Mouse (Mus musculus): ENCODE results near the gene Shroom3.

Gene Shroom3

DNA sequence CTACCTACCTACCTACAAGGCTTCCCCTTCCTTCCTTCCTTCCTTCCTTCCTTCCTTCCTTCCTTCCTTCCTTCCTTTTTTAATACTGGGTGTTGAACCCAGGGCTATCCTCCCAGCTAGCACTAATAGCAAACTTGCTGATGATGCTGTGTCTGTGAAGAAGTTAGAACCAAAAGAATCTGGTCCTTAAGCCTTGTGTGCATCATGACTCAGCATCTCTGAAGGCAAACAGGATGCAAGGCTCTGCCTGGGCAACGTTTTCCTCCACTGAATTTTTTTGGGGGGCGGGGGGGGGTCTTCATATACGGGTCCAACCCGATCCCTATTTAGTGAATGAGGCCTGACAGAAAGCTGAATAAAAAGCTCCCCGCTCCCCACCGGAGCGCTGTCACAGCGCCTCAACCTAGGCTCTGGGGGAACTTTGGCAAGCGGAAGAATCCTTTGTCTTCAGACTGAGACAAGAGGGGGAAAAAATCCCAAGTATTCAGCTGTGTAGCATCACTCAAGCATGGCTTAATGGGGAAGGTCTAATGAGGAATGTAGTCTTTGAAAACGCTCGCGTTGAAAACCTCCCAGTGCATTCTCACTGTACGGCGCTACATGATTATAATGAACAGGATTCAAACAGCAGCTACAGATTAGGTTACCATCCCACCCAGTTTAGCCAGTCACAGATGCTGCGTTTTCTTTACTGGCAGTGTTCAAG lies 15.0 kb downstream of the Shroom3 start:
- DNase-seq (ENCODE audit: low read depth, low spot score): no peak

DNA sequence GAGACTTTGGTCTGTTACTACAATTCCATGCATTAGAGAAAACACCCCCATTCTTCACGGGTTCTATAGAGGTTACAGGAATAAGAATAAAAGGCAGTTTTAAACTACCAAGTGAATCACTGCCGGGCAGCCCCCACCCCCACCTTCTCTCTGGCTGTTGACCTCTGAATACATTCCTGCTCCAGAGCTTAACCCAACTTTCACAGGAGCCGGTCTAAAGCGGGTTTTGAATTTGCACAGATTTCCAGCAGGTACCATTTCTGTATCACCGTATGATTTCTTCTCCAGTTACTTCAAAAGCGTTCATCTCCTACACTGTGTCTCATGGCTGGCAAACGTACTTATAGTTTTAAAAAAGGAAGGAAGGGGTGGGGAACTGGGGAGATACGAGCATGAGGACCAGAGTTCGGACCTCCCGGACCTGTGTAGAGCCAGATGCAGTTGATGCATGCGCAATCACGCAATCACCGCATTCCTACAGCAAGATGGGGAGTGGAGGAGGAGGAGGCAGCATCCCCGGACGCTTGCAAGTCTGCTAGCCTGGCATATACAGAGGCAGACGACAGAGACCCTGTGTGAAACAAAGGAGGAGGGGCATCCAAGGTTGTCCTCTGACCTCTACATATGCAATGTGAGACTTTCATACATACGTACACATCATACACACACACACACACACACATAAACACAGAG lies 15.7 kb downstream of the Shroom3 start:
- no peak for DNase-seq (ENCODE audit: low read depth, low spot score)

DNA sequence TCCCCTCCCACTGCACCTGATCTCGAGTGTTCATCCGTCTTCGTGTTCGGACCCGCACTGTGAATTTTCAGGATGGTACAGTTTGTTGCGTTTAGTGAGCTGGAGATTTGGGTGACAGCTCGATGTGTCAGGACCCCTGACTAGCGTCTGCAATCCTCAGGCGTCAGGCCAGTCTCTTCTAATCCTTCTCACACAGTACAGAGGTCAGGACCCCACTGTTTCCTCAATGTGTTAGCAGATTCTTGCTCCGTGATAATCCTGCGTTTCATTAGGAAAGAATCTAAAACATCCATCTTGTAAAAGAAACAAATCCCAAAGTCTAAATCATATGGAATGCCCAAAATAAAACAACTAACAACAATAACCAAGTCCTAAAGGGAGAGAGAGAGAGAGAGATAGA lies 18.5 kb downstream of the Shroom3 start:
- no peak for DNase-seq (ENCODE audit: low read depth, low spot score)

DNA sequence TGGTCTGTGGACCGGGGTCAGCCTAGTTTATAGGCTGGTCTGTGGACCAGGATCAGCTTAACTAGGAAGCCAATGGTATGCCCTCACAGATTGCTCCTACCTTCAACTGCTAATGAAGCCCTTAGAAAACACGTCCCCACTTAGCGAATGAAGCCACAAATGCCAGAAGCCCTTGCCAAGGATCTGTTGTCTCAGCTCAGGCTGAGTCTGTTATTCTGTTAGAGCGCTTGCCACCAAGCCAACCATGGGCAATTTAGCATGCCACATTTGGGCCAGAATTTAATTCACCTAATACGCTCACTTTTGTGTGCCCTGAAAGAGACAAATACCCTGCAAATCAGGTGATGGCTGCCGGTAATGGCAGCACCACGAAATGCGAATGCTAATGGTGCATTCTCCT lies 20.4 kb downstream of the Shroom3 start:
- DNase-seq (ENCODE audit: low read depth, low spot score): no peak

DNA sequence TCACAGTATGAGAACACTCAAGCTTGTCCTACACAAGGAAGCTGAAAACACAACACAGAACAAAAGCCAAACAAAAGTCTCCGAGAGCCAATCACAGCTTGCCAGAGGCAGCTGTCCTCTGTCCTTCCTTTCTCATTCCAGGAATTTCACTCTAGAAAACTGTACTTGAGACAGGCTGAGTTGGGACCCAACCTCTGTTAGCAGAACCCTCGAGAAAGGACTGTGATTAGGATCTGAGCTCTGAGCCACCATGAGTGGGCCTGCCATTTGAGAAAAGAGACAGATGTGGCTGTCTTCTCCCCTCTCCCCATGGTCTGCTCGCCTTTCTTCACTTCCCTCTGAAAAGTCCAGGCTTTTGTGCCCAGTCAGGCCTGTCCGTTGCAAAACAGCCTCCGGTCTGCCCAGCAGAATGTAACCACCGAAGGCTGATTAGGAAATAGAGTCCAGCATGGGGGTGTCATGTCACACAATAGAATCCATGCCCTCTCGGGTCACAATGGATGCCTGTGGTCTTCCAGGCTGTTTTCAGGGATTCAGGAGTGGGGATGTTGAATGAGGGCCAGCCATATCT lies 24.8 kb downstream of the Shroom3 start:
- no peak for DNase-seq (ENCODE audit: low read depth, low spot score)

DNA sequence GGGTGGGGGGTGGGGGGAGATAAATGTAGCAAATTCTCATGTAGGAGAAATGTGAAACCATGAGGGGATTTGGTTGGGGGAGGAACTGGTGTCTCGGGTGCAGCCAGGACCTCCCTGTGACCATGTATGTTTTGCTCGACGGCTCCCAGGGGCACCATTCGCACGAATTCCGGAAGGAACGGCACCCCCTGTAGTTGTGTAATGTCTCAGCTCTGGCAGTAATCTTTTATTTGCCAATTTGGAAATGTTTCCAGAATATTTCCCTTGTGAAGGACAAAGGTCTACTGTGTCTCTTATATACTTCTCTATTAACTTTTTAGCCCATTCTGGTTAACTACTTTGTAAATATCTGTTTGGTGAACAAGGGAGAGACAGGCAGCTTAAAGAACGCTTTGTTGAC lies 27.5 kb downstream of the Shroom3 start:
- DNase-seq (ENCODE audit: low read depth, low spot score): no peak

DNA sequence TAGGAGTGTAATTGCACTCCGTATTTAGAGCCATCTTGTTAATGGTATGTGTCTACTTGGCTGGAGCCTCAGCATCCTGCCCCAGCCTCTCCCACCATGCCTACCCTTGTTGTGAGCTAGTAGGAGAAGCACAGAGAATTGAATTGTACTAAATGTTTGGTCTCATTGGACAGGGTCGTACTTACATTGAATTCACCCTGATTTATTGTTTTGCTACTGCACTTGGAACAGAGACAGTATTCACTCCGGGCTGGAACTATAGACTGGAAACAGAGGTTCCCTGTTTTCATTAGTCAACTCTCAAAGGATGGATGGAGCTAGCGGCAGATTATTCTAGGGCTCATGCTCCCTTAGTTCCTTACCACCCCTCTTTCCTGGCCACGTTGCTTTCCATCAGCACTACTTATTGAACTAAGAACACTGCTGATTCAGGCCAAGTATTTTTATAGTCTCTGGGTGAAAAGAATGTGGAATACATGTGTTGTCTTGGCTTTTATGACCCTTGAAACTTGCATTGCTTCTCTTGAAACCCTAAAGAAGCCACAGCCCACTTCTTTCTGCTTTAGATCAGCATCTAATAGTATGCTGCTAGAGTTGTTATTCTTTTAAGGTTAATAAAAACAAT lies 28.5 kb downstream of the Shroom3 start:
- no peak for DNase-seq (ENCODE audit: low read depth, low spot score)

DNA sequence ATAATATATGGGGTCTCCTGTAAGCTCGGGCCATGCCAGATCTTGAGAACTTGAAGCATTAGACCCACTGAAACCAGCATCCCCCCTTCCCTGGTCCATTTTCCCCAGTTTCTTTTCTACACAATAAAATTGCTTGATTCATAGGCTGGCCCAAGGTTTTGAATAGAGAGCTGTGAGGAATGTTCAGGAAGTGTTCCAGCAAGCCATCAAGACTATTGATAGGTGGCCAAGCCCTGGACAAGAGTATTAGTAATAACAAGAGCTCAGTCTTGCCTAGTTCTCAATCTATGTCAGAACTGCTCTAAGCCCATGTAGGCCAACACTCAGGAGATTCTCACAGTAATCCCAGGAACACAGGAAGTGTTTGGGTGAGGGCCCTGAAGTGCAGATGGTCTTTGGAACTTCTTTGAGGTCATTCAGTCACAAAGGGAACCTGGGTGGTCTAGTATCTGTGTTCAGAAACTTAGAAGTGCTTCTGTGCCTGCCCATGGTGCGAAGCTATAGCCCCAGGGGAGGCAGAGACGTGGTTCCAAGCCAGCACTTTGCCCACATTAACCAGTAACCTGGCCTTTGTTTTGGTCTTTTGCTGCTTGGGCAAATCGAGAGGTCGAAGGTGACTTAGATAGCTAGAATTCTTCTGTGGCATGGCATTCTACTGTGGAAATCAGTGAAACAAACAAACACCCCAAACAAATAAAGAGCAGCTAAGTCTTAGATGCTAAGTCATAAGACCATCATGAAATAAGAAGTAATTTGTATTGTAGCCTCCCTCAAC lies 29.6 kb downstream of the Shroom3 start:
- no peak for DNase-seq (ENCODE audit: low read depth, low spot score)

DNA sequence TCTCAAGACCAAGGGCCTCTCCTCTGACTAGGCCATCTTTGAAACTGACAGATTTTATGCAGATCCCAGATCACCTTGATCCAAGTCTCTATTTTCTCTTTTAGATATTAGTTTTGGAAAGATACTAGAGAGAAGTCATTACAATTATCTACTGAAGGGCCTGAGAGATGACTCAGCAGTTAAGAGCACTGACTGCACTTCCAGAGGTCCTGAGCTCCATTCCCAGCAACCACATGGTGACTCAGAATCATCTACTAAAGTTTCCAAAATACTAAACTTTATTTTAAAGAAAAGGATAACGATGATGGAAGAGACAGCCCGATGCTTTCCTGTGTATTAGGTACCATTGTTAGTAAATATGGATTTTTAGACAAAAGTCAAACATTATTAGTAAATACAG lies 31.7 kb downstream of the Shroom3 start:
- no peak for DNase-seq (ENCODE audit: low read depth, low spot score)

DNA sequence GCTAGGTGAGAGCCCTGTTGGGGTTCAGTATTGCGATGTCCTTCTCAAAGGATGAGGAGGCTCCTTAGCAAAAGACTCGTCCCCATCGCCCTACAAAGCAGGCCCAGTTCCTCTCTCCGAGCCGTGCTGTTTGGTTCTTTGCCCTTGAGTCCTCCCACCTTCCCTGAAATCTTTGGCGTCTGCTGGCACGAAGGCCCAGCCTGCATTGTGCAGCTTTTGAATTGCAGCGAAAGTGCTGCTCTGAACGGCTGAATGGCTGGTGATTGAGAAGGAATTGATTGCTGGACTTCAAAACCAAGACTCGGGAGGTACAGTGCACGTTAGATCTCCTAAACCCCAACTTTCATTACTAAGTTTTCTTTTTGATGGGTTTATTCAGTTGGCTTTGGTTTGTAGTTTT lies 32.1 kb downstream of the Shroom3 start:
- no peak for DNase-seq (ENCODE audit: low read depth, low spot score)

DNA sequence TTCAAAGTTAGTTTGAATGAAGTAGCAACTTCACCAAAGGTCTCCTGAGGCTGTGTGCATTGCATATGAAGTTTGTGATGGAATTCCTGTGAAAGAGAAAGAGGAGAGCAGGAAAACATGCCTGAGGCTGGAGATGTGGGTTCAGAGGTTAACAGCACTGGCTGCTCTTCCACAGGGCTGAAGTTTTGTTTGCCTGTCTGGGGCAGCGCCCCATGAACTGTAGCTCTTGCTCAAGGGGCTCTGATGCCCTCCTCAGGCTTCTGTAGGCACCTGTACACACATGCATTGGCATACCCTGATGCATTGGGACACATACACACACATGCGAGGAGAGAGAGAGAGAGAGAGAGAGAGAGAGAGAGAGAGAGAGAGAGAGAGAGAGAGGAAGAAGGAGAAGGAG lies 32.7 kb downstream of the Shroom3 start:
- no peak for DNase-seq (ENCODE audit: low read depth, low spot score)

DNA sequence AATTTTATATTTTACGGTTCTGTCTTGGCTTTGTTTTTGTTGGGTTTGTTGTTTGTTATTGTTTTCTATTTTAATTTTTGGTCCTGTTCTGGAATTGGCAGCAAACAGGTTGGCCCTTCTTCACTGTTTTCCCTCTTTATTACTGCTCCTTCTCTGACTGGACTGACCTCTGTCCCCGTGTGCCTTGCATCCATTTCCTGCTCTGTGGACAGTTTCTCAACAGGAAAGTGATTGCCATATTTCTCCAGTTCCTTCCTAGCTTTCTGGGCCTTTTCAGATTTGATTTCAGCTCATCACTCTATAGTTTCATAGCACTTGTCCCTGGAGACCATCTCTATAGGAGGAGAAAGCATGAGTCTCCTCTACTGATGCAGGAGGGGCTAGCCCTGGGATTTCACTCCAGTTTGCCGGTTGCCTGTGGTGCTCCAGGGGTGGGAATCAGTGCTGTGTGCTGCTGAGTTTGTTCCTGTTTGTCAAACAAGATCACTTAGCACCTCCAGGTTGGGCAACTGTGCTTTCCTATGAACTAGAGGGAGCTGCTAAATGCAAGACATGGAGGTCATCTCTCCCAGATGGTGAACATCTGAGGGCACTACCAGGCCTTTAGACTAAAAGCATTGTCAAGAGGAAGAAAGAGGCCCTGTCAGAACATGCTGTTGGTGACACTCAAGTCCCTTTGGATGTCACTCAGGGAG lies 34.6 kb downstream of the Shroom3 start:
- no peak for DNase-seq (ENCODE audit: low read depth, low spot score)

DNA sequence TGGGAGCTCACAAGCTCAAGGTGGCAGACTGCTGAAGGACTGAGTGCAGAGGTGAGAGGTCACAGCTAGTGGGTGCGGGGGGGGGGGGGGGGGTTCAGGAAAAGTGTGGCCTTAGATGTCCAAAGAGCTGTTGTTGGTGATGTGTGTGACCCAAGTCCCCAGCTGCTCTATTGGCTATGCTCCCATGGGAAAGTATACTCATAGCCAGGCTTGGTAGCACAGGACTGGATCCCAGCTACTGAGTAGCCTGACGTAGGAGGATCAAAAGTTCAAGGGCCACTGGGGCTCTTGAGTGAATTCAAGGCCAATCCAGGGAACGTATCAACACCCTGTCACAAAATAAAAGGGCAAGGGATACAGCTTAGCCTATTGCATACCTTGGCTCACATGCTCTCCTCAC lies 35.6 kb downstream of the Shroom3 start:
- DNase-seq (ENCODE audit: low read depth, low spot score): no peak

DNA sequence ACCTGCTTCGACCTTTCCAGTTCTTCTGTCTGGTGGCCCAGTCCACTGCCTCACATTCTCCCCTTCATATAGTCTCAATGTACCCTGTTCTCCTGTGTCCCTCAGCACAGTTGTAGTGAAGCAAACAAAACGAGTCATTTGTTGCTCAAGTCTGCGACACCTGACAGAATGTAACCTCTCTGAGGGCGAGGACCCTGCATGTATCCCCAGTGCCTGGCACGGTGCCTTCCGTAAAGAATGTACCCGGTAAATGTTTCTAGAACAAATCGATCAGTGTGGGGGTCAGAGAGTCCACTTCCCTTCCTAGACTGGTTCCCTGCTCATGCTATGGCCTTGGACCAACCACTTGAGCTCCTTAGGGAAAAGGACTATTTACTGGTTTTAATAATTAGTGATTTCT lies 38.4 kb downstream of the Shroom3 start:
- DNase-seq (ENCODE audit: low read depth, low spot score): no peak

DNA sequence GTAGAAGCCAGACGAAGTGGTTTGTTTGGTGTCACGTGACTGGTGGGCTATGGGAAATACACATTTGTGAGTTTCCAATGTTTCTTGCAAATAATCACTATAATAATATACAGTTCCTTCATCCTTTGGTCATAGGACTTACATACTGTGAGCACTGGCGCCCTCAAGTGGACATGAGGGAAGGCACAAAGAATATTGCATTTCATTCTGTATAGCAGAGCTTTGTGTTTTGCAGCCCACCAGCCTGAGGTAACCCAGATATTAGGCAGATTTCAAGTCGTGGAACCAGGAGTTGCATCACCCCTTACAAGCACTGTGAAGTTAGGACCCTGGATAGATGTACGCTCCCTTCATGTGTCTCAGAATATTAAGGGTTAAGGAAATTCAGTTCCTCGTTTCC lies 42.7 kb downstream of the Shroom3 start:
- peak; percentile 14 for DNase-seq (ENCODE audit: low read depth, low spot score)

DNA sequence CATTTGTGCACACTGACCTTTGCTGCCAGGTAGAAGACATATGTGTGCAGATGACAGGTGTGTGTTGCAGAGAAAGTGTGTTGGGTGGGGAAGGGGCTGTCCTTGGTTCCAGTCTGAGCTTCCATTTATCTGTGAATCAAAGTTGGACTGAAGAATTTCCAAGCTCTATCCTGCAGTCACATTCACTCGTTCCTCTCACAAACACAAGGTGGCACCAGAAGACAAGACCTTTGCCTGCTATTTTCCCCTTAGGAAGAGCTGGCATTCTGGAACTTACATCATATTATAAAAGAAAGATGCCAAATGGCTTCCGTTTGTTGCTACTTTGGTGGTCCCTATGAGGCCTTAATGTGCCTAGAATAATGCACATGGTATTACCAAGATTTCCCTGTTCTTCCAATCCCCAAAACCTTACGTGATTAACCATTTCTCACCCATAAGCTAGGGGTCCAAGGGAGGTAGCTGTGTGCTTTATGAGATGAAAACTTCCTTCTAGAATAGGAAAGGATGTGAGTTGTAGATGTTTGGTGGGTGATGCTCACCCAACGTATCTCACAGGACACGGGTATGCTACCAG lies 45.1 kb downstream of the Shroom3 start:
- peak; percentile 39 for DNase-seq (ENCODE audit: low read depth, low spot score)

DNA sequence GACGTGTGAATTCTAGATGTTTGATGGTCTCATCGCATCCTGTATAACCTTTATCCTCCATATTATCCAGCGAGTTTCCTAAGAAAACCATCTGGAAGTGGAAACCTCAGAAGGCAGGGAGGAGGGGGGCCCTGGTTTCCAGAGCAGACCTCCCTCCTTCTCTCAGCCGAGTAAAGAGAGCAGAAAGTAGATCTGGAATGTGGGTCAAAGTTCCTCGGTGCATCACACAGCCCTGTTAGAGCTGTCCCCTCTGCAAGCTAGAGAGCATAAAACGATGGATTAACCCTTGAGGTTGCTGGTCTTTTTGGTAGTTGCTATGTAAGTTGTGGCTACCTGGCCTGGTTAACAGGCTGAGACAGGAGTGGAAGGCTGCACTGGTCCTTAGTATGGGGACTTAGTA lies 46.0 kb downstream of the Shroom3 start:
- DNase-seq (ENCODE audit: low read depth, low spot score): no peak

DNA sequence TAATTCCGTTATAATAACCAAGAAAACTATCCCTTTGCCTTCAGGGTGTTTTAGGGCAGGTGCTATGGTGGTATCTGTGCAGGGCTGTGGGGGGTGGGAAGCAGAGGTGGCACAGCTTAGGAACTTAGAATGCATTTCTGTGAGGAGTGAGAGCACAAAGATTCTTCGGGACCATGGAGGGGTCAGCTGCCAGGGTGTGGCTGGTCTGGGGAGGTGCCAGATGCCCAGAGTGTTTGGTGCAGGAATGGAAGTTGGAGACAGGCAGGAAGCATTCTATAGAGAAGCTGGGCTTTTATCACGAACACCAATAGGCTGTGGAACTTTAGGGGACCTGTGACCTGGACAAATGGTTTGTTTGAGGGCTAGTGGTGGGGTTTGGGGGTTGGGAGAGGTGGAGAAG lies 58.6 kb downstream of the Shroom3 start:
- no peak for DNase-seq (ENCODE audit: low read depth, low spot score)

DNA sequence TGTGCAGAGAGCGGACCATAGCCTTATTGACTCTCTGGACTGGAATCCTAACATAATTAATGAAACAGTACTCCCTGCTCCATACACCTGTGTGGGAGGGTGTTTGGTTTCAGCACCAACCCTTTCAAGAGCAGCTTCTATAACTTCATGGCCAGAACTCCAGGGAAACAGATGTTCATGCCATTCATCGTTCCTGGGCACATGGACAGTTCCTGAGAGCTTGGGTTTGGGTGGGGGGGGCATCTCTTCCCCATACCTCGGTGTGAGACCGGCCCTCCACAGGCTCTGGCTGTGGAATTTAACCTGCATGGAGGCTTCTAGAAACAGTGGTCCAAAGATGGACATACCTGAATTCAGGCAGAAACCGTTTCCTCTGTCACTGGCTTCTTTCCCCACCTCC lies 59.5 kb downstream of the Shroom3 start:
- DNase-seq (ENCODE audit: low read depth, low spot score): no peak

DNA sequence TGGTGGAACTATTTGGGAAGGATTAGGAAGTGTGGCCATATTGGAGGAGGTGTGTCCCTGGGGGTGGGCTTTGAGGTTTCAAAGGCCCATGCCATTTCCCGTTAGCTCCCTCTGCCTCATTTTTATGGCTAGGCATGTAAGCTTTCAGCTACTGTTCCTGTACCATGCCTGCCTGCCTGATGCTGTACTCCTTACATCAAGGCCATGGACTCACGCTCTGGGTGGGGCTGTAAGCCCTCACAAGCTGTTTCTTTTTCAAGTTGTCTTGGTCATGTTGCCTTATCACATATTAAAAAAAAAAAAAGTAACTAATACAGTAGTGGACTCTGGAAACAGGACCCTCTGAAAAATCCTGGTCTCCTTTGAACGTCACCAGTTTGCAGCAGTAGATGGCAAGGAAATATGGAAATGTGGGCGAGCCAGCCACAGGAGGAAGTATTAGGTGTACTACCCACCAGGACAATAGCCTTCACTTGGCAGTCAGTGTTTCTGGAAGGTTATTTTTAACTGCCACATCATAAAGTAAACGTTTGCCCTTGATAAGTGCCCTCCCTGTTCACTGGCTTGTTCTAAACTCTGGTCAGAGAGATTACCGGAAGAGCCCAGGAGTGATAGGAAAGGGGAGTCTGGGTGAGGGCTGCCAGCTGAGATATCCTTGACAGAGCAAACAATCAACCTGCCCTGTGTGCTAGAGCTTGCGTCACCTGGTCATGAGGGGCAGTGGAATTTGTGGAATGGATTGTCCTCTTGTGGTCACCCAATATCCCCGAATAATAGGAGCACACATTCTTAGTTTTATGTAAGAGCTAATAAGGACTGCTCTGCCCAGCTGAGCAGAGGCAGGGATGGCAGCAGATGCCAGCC lies 62.4 kb downstream of the Shroom3 start:
- DNase-seq (ENCODE audit: low read depth, low spot score): no peak

All from skeletal muscle tissue, adult 2 months (tissue).